Mouse (Mus musculus): ENCODE measurements around the gene Tmem106a. TPM values are rescaled to one million over a fixed set of nuclear protein-coding genes. Genes with fewer than 3 reads are reported as not detected.
"Not testable (repeated sequence)": the region's sequence is repeated elsewhere in the genome, so short reads cannot be mapped to it uniquely, and the experiment has no call there.

Tmem106a gene
- polyA plus RNA-seq, 1 experiment from 2014 or later = 3.4 TPM

DNA sequence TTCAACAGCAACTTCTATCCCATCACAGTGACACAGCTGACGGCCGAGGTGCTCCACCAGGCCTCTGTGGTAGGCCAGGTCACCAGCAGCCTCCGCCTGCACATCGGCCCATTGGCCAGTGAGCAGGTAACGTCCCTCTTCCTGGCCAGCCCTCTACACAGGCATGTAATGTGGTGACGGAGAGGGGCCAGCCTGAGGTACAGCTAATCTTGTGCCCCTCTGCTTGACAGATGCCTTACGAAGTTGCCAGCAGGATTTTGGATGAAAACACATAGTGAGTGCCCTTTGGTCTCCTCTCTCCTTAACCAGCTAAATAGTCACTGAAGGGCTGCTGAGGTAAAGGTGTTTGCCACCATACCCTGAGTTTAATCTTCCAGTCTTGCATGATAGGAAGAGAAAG is 6.8 kb downstream of the Tmem106a start:
- no peaks in the 10 kb centered on the region for H3K9me3 ChIP-seq (ENCODE audit: control insufficient read depth, low read length)
- ATAC-seq (ENCODE audit: low FRiP score) (no peak), DNase-seq (ENCODE audit: low spot score) (no peak)
- H3K9ac ChIP-seq (ENCODE audit: low read depth, low read length) = no peak overlapping the region
- H3K27me3 ChIP-seq (ENCODE audit: control insufficient read depth, insufficient read depth, low read length) = no peaks in the 10 kb centered on the region
- H3K36me3 ChIP-seq (ENCODE audit: control insufficient read depth, insufficient read depth, low read length) = no peaks in the 10 kb centered on the region
- no peaks in the 10 kb centered on the region for H3K4me1 ChIP-seq (replicated peaks; ENCODE audit: control insufficient read depth, insufficient read depth, low read length)
- H3K27ac ChIP-seq (ENCODE audit: low read depth, low read length) = no peak overlapping the region
- WGBS = 87% methylated on average over 7 of the region's 7 CpGs
- no peak overlapping the region for H3K4me2 ChIP-seq (replicated peaks; ENCODE audit: low read depth, low read length)
- H3K4me3 ChIP-seq (ENCODE audit: low read depth, low read length) = no peak overlapping the region

DNA sequence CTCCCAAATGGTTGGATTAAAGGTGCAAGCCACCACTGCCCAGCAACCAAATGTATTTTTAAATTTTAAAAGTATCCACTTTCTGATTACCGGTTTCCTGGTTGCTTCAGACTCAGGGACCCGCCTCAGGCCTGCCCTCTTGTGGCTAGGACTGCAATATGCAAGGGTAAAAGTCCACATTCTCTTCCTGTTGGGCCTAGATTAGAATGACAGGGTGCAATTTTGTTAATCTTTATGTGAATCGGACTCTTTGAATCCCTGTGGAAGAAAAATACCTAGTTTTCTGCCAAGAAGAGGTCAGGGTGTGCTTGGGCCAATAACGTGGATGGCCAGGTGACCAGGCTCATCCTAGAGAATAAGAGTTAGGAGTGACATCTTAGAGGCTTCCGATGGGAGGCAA is 7.4 kb downstream of the Tmem106a start:
- no peak overlapping the region for H3K27ac ChIP-seq (ENCODE audit: low read depth, low read length)
- DNase-seq (ENCODE audit: low spot score) = peak; percentile 75
- no peak overlapping the region for H3K4me3 ChIP-seq (ENCODE audit: low read depth, low read length)
- no peak overlapping the region for H3K4me2 ChIP-seq (replicated peaks; ENCODE audit: low read depth, low read length)
- WGBS = 30% methylated on average over 5 of the region's 5 CpGs
- H3K27me3 ChIP-seq (ENCODE audit: control insufficient read depth, insufficient read depth, low read length) = no peaks in the 10 kb centered on the region
- H3K36me3 ChIP-seq (ENCODE audit: control insufficient read depth, insufficient read depth, low read length) = no peaks in the 10 kb centered on the region
- no peak overlapping the region for H3K9ac ChIP-seq (ENCODE audit: low read depth, low read length)
- no peak for ATAC-seq (ENCODE audit: low FRiP score)
- H3K4me1 ChIP-seq (replicated peaks; ENCODE audit: control insufficient read depth, insufficient read depth, low read length) = no peaks in the 10 kb centered on the region
- no peaks in the 10 kb centered on the region for H3K9me3 ChIP-seq (ENCODE audit: control insufficient read depth, low read length)

DNA sequence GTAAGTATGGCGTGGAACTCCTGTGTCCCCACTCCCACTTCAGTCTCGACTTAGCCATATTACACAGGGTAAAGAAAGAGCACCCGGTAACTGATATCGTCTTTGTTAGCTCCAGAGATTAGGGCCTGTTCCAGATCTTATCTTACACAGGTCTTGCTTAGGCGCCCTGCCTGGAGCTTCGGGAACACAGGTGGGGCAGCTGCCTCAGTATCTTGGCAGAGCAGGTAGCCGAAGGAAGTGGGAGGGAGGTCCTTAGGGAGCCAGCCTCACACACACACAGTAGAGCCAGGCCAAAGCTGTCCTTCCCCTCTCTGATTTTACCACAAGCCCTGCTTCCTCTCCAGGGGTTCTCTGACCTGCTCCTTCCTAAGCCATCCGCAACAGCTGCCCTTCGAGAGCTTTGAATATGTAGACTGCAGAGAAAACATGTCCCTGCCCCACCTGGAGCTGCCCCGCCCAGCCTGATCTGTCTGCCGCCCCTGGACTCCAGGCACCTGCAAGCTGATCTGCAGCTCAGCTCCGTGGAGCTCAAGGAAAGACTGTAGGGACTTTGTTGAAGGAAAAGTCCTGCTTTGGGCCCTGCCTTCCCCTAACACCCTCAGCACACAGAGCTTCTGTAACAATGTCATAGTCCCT is 8.1 kb downstream of the Tmem106a start:
- Histone ChIP-seq H3K27me3 (ENCODE audit: control insufficient read depth, insufficient read depth, low read length) (no peaks in the 10 kb centered on the region), H3K4me3 (ENCODE audit: low read depth, low read length) (no peak overlapping the region), H3K36me3 (ENCODE audit: control insufficient read depth, insufficient read depth, low read length) (no peaks in the 10 kb centered on the region), H3K9ac (ENCODE audit: low read depth, low read length) (no peak overlapping the region), H3K9me3 (ENCODE audit: control insufficient read depth, low read length) (no peaks in the 10 kb centered on the region), H3K27ac (ENCODE audit: low read depth, low read length) (no peak overlapping the region), H3K4me2 (replicated peaks; ENCODE audit: low read depth, low read length) (no peak overlapping the region), H3K4me1 (replicated peaks; ENCODE audit: control insufficient read depth, insufficient read depth, low read length) (no peaks in the 10 kb centered on the region)
- 76% methylated on average over 12 of the region's 12 CpGs for WGBS
- ATAC-seq (ENCODE audit: low FRiP score) = no peak
- DNase-seq (ENCODE audit: low spot score) = no peak

DNA sequence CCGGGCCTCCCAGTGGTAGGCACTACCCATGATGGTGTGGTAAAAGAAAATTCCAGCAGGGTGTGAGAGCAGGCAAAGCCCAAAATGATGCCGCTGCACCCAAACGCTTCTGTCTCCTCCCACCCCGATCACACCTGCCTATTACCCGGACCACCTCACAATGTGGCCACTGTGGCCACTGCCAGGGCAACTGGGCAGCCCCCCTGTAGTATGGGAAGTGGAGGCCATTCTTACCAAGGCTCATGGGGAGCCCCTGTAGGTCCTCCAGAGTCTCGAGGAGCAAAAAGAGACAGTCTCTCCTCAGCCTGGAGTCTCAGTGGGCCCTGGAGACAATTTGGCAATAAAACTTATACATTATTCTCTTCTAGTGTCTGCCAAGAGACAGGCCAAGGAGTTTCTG is 17.1 kb downstream of the Tmem106a start, which contains the start of gene Gm11634:
Gene Gm11634, minus strand, starts transcription at position 101 of the 400 bp plus-strand sequence.
- no peak within 1 kb of the TSS for H3K4me2 ChIP-seq (replicated peaks; ENCODE audit: low read depth, low read length)
- H3K9ac ChIP-seq (ENCODE audit: low read depth, low read length) = no peak within 1 kb of the TSS
- no peaks in the 10 kb centered on the region for H3K4me1 ChIP-seq (replicated peaks; ENCODE audit: control insufficient read depth, insufficient read depth, low read length)
- no peak within 1 kb of the TSS for H3K4me3 ChIP-seq (ENCODE audit: low read depth, low read length)
- WGBS = 80% methylated on average over 6 of the region's 6 CpGs
- no peak for ATAC-seq (ENCODE audit: low FRiP score)
- H3K27ac ChIP-seq (ENCODE audit: low read depth, low read length) = no peak within 1 kb of the TSS
- H3K36me3 ChIP-seq (ENCODE audit: control insufficient read depth, insufficient read depth, low read length) = no peaks in the 10 kb centered on the region
- no peaks in the 10 kb centered on the region for H3K9me3 ChIP-seq (ENCODE audit: control insufficient read depth, low read length)
- no peak for DNase-seq (ENCODE audit: low spot score)
- H3K27me3 ChIP-seq (ENCODE audit: control insufficient read depth, insufficient read depth, low read length) = no peaks in the 10 kb centered on the region

DNA sequence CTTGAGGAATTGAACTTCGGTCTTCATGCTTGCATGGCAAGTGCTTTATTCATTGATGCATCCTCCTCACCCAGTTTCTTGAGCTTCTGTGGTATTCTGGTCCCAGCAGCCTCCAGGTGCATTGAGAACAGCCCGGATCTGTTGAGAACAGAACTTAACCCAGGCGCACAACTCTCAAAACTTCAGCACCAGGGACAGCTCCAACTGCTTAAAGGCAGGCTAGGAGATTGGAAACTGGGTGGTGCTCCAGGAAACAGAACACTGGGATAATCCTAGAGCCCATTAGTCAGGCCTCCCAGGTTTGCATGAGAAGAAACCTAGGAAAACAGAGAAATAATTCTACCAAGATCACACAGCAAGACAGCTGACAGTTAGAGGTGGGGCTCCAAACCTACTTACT is 20.4 kb downstream of the Tmem106a start:
- H3K36me3 ChIP-seq (ENCODE audit: control insufficient read depth, insufficient read depth, low read length) = no peaks in the 10 kb centered on the region
- H3K27ac ChIP-seq (ENCODE audit: low read depth, low read length) = no peak overlapping the region
- no peak overlapping the region for H3K9ac ChIP-seq (ENCODE audit: low read depth, low read length)
- no peak overlapping the region for H3K4me3 ChIP-seq (ENCODE audit: low read depth, low read length)
- no peak overlapping the region for H3K4me2 ChIP-seq (replicated peaks; ENCODE audit: low read depth, low read length)
- 14% methylated on average over 3 of the region's 3 CpGs for WGBS
- H3K4me1 ChIP-seq (replicated peaks; ENCODE audit: control insufficient read depth, insufficient read depth, low read length) = no peaks in the 10 kb centered on the region
- ATAC-seq (ENCODE audit: low FRiP score) = no peak
- H3K27me3 ChIP-seq (ENCODE audit: control insufficient read depth, insufficient read depth, low read length) = no peaks in the 10 kb centered on the region
- peak; percentile 80 for DNase-seq (ENCODE audit: low spot score)
- H3K9me3 ChIP-seq (ENCODE audit: control insufficient read depth, low read length) = no peaks in the 10 kb centered on the region

DNA sequence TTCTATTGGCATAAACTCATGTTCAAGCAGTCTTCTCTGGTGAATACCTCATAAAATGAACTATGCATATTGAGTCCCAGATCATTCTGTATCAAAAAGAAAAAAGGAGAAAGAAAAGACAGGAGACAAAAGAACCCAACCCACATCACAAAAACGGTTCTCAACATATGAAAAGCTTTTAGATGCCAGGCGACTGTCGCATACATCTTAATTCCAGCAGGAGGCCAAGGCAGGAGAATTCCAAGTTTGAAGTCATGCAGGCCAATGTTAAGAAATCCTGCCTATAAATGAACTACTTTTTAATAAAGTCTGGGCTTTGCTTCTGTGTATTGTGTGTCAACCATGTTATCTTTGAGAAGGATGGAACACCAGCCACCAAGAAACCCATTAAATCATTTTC is 22.1 kb downstream of the Tmem106a start:
- Histone ChIP-seq H3K9ac (ENCODE audit: low read depth, low read length) (no peak overlapping the region; the same call in 1 of the 2 replicates), H3K4me3 (ENCODE audit: low read depth, low read length) (0 out of 2 replicates have a peak overlapping the region, but pooled peaks have one; percentile 21)
- 2% methylated on average over 3 of the region's 3 CpGs for WGBS

DNA sequence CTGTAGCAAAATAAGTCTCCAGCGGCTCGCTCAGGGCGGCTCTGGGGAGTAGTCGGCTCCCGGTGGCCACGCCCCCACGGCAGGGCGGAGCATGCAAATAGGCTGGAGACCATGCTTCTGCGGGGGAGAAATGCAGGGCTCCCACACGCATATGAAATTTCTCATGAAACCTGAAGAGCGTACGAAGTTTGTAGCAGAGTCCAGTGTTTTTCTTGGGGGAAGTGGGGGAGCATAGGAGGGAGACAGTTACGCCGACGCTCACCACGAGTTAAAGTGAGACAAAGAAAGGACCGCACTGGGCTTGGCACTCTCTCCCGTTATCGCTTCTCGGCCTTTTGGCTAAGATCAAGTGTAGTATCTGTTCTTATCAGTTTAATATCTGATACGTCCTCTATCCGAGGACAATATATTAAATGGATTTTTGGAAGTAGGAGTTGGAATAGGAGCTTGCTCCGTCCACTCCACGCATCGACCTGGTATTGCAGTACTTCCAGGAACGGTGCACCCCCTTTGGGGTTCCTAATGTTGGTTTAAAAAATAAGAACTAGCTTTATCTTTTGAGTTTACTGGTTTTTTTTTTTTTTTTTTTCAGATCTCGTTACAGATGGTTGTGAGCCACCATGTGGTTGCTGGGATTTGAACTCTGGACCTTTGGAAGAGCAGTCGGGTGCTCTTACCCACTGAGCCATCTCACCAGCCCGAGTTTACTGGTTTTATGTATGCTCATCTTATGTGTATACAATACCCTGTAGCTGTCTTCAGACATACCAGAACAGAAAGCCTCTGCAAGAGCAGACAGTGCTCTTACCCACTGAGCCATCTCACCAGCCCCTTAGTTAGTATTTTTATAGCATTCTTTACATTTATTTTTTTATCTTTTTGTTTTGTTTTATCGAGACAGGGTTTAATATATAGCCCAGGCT is 22.8 kb downstream of the Tmem106a start:
- H3K9me3 ChIP-seq (ENCODE audit: control insufficient read depth, low read length); H3K27me3 ChIP-seq (ENCODE audit: control insufficient read depth, insufficient read depth, low read length); H3K4me1 ChIP-seq (replicated peaks; ENCODE audit: control insufficient read depth, insufficient read depth, low read length); H3K36me3 ChIP-seq (ENCODE audit: control insufficient read depth, insufficient read depth, low read length): not testable (repeated sequence)
- ATAC-seq (ENCODE audit: low FRiP score) (peak; percentile 79), DNase-seq (ENCODE audit: low spot score) (peak; percentile 84)
- H3K27ac ChIP-seq (ENCODE audit: low read depth, low read length) = 0 out of 2 replicates have a peak overlapping the region, but pooled peaks have one; percentile 25
- 1% methylated on average over 30 of the region's 30 CpGs for WGBS
- peak overlapping the region; percentile 21; the same call in 1 of the 2 replicates for H3K4me3 ChIP-seq (ENCODE audit: low read depth, low read length)
- peak overlapping the region; percentile 39; the same call in 1 of the 2 replicates for H3K9ac ChIP-seq (ENCODE audit: low read depth, low read length)
- peak overlapping the region; percentile 37 for H3K4me2 ChIP-seq (replicated peaks; ENCODE audit: low read depth, low read length)

More for the DNA sequence above, 22.1 kb downstream of the Tmem106a start:
- no peaks in the 10 kb centered on the region for H3K4me1 ChIP-seq (replicated peaks; ENCODE audit: control insufficient read depth, insufficient read depth, low read length)
- H3K36me3 ChIP-seq (ENCODE audit: control insufficient read depth, insufficient read depth, low read length) = no peaks in the 10 kb centered on the region
- DNase-seq (ENCODE audit: low spot score) (no peak), ATAC-seq (ENCODE audit: low FRiP score) (no peak)
- H3K4me2 ChIP-seq (replicated peaks; ENCODE audit: low read depth, low read length) = peak overlapping the region; percentile 37
- H3K27me3 ChIP-seq (ENCODE audit: control insufficient read depth, insufficient read depth, low read length) = no peaks in the 10 kb centered on the region
- H3K9me3 ChIP-seq (ENCODE audit: control insufficient read depth, low read length) = no peaks in the 10 kb centered on the region
- 0 out of 2 replicates have a peak overlapping the region, but pooled peaks have one; percentile 25 for H3K27ac ChIP-seq (ENCODE audit: low read depth, low read length)

DNA sequence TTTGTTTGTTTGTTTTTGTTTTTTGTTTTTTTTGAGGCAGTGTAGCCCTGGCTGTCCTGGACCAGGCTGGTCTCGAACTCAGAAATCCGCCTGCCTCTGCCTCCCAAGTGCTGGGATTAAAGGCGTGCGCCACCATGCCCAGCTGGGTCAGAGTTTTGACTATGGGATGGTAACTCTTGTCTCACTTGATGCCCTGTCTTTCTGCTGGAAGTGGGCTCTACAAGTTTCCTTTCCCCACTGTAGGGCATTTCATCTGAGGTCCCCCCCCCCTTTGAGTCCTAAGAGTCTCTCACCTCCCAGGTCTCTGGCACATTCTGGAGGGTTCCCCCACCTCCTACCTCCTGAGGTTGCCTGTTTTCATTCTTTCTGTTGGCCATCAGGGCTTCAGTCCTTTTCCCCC is 25.1 kb downstream of the Tmem106a start:
- not testable (repeated sequence) for H3K27me3 ChIP-seq (ENCODE audit: control insufficient read depth, insufficient read depth, low read length); H3K9ac ChIP-seq (ENCODE audit: low read depth, low read length); H3K27ac ChIP-seq (ENCODE audit: low read depth, low read length); H3K4me3 ChIP-seq (ENCODE audit: low read depth, low read length); H3K9me3 ChIP-seq (ENCODE audit: control insufficient read depth, low read length); H3K36me3 ChIP-seq (ENCODE audit: control insufficient read depth, insufficient read depth, low read length); ATAC-seq (ENCODE audit: low FRiP score); H3K4me1 ChIP-seq (replicated peaks; ENCODE audit: control insufficient read depth, insufficient read depth, low read length); H3K4me2 ChIP-seq (replicated peaks; ENCODE audit: low read depth, low read length); DNase-seq (ENCODE audit: low spot score)
- 85% methylated on average over 4 of the region's 4 CpGs for WGBS
